In the genomic region with DNA sequence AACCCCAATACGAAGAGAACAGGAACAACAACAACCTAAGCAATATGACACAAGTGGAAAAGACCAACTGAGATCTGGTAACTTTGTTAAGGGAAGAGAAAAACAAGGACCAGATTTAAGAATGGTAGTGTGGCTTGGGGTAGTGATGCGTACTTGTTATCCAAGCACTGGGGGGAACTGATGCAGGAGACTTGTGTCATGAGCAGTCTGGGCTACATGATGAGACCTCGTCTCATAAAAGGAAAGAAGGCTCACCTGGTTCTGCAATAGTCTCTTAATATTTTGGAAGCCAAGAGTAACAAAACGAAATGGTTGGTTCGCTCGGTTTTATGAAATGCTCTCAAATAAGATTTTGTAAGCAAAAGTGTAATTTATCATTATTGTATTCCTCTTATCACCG, we compare ENCODE assay signal across 8 mouse cellular contexts. TPM values are rescaled to one million over a fixed set of nuclear protein-coding genes. Genes with fewer than 3 reads are reported as not detected.
DNase-seq lines count a peak whose midpoint lies in the region; ATAC-seq and TF ChIP-seq lines count a peak whose summit lies in the region.

No protein-coding gene starts in this region.

- 38% methylated on average over 7 of the region's 7 CpGs for WGBS in heart, embryonic 13.5 days
- WGBS in hindbrain, embryonic 11.5 days, result 41% methylated on average over 7 of the region's 7 CpGs
- WGBS in midbrain, embryonic 10.5 days, result 41% methylated on average over 7 of the region's 7 CpGs

- DNase-seq in heart, adult 8-10 months (ENCODE audit: low spot score), result no peak
- no peak for DNase-seq in G1E (ENCODE audit: low spot score)
- no peak for DNase-seq in hindbrain, embryonic 11.5 days (ENCODE audit: low spot score)
- DNase-seq in midbrain, embryonic 10.5 days (ENCODE audit: low spot score), result no peak
- no peak for DNase-seq in retina, embryonic 14.5 days (ENCODE audit: low spot score)
- no peak for DNase-seq in left cerebral cortex, adult 9 months (ENCODE audit: low spot score in 2 of 2)

- peaks cover 25% of the 10 kb centered on the region for H3K4me1 ChIP-seq in heart, embryonic 13.5 days
- H3K4me1 ChIP-seq in G1E (ENCODE audit: insufficient read depth, low read depth, low read length), result peaks cover 9% of the 10 kb centered on the region
- H3K4me1 ChIP-seq in hindbrain, embryonic 11.5 days (replicated peaks; ENCODE audit: control insufficient read depth, insufficient read depth, low read length), result no peaks in the 10 kb centered on the region
- H3K4me1 ChIP-seq in midbrain, embryonic 10.5 days, result peaks cover 8% of the 10 kb centered on the region

- no peak overlapping the region for H3K27ac ChIP-seq in heart, embryonic 13.5 days (replicated peaks)
- H3K27ac ChIP-seq in hindbrain, embryonic 11.5 days (ENCODE audit: low read depth, low read length), result no peak overlapping the region
- no peak overlapping the region for H3K27ac ChIP-seq in midbrain, embryonic 10.5 days (replicated peaks)

- H3K4me2 ChIP-seq in heart, embryonic 13.5 days, result peak overlapping the region; percentile 80
- H3K4me2 ChIP-seq in hindbrain, embryonic 11.5 days (replicated peaks; ENCODE audit: low read depth, low read length), result peak overlapping the region; percentile 52

- no peaks in the 10 kb centered on the region for H3K9me3 ChIP-seq in heart, embryonic 13.5 days
- no peaks in the 10 kb centered on the region for H3K9me3 ChIP-seq in G1E (replicated peaks)
- no peaks in the 10 kb centered on the region for H3K9me3 ChIP-seq in hindbrain, embryonic 11.5 days (ENCODE audit: control insufficient read depth, low read length)
- H3K9me3 ChIP-seq in midbrain, embryonic 10.5 days (replicated peaks), result no peaks in the 10 kb centered on the region

- TF ChIP-seq CTCF in G1E (IDR thresholded peaks at IDR 0.05; ENCODE audit: low read depth, low read length), result no peak

- peak overlapping the region; percentile 89 for H3K9ac ChIP-seq in heart, embryonic 13.5 days
- H3K9ac ChIP-seq in hindbrain, embryonic 11.5 days (ENCODE audit: low read depth, low read length), result peak overlapping the region; percentile 85

- no peaks in the 10 kb centered on the region for H3K27me3 ChIP-seq in heart, embryonic 13.5 days (replicated peaks)
- H3K27me3 ChIP-seq in G1E (ENCODE audit: insufficient read depth, low read length), result no peaks in the 10 kb centered on the region
- no peaks in the 10 kb centered on the region for H3K27me3 ChIP-seq in hindbrain, embryonic 11.5 days (ENCODE audit: control insufficient read depth, insufficient read depth, low read length)
- H3K27me3 ChIP-seq in midbrain, embryonic 10.5 days (ENCODE audit: low read depth, poor library complexity, severe bottlenecking), result no peaks in the 10 kb centered on the region

- peak overlapping the region; percentile 71 for H3K4me3 ChIP-seq in heart, embryonic 13.5 days
- H3K4me3 ChIP-seq in G1E (ENCODE audit: low read depth, low read length), result peak overlapping the region; percentile 73
- peak overlapping the region; percentile 49 for H3K4me3 ChIP-seq in hindbrain, embryonic 11.5 days (ENCODE audit: low read depth, low read length)
- peak overlapping the region; percentile 70 for H3K4me3 ChIP-seq in midbrain, embryonic 10.5 days

- H3K36me3 ChIP-seq in heart, embryonic 13.5 days, result peaks cover 7% of the 10 kb centered on the region; the same call in 1 of the 2 replicates
- H3K36me3 ChIP-seq in G1E (replicated peaks), result peaks cover 13% of the 10 kb centered on the region
- H3K36me3 ChIP-seq in hindbrain, embryonic 11.5 days (ENCODE audit: control insufficient read depth, insufficient read depth, low read length), result no peaks in the 10 kb centered on the region
- H3K36me3 ChIP-seq in midbrain, embryonic 10.5 days, result no peaks in the 10 kb centered on the region

- no peak for ATAC-seq in heart, embryonic 13.5 days (ENCODE audit: extremely low read depth, insufficient number of reproducible peaks, low FRiP score, low TSS enrichment)
- no peak for ATAC-seq in G1E (ENCODE audit: extremely low read depth, insufficient number of reproducible peaks, low FRiP score, poor library complexity, severe bottlenecking)
- ATAC-seq in hindbrain, embryonic 11.5 days (ENCODE audit: low FRiP score), result no peak
- no peak for ATAC-seq in megakaryocyte-erythroid progenitor cell, adult 5-6 weeks (replicated peaks; ENCODE audit: low FRiP score, low TSS enrichment, poor library complexity, severe bottlenecking)

RNA-seq across cellular contexts. Expression of a gene that starts 25.0 kb away (rescaled TPM):
- 82.4 and 91.0 TPM in 2 replicates for polyA plus RNA-seq in heart, embryonic 13.5 days (2015; fragmentation: Nextera tagmentation; extraction: Ambion mirVana)
- 10 to 100 TPM; 60.7 to 63.9 (median 62.5) TPM for total RNA-seq in heart, adult 8-10 months (2022)
- total RNA-seq in G1E (2014; fragmentation: Nextera tagmentation) (97.7 and 112 TPM in 2 replicates), G1E (2017) (71.9 and 89.2 TPM in 2 replicates)
- 18.8 and 29.6 TPM in 2 replicates for polyA plus RNA-seq in G1E (2012)
- 192 and 212 TPM in 2 replicates for polyA plus RNA-seq in hindbrain, embryonic 11.5 days (2014; fragmentation: Nextera tagmentation; extraction: Ambion mirVana)
- polyA plus RNA-seq in midbrain, embryonic 10.5 days (2016; fragmentation: Nextera tagmentation; extraction: Ambion mirVana), result 98.2 and 105 TPM in 2 replicates
- 35.0 and 46.8 TPM in 2 replicates for total RNA-seq in megakaryocyte-erythroid progenitor cell, adult 5-6 weeks (2014; fragmentation: Nextera tagmentation)
- 50.5 and 53.1 TPM in 2 replicates for total RNA-seq in megakaryocyte-erythroid progenitor cell, adult 5-6 weeks (2017)

RNA-seq across cellular contexts. Expression of a gene that starts 25.9 kb away (rescaled TPM):
- polyA plus RNA-seq in heart, embryonic 13.5 days (2015; fragmentation: Nextera tagmentation; extraction: Ambion mirVana), result 76.8 and 83.0 TPM in 2 replicates
- 10 to 100 TPM; 69.4 to 78.5 (median 76.5) TPM for total RNA-seq in heart, adult 8-10 months (2022)
- total RNA-seq in G1E (2014; fragmentation: Nextera tagmentation) (19.4 and 21.4 TPM in 2 replicates), G1E (2017) (41.9 and 46.0 TPM in 2 replicates)
- 1.3 and 1.7 TPM in 2 replicates for polyA plus RNA-seq in G1E (2012)
- polyA plus RNA-seq in hindbrain, embryonic 11.5 days (2014; fragmentation: Nextera tagmentation; extraction: Ambion mirVana), result 62.9 and 73.1 TPM in 2 replicates
- polyA plus RNA-seq in midbrain, embryonic 10.5 days (2016; fragmentation: Nextera tagmentation; extraction: Ambion mirVana), result 63.2 and 68.9 TPM in 2 replicates
- 50.3 and 57.1 TPM in 2 replicates for total RNA-seq in megakaryocyte-erythroid progenitor cell, adult 5-6 weeks (2014; fragmentation: Nextera tagmentation)
- total RNA-seq in megakaryocyte-erythroid progenitor cell, adult 5-6 weeks (2017), result 93.1 and 138 TPM in 2 replicates

RNA-seq across cellular contexts. Expression of a gene that starts 45.4 kb away (rescaled TPM):
- 23.0 and 23.1 TPM in 2 replicates for polyA plus RNA-seq in heart, embryonic 13.5 days (2015; fragmentation: Nextera tagmentation; extraction: Ambion mirVana)
- 10 to 100 TPM; 14.3 to 19.9 (median 17.6) TPM for total RNA-seq in heart, adult 8-10 months (2022)
- 15.4 and 20.0 TPM in 2 replicates for total RNA-seq in G1E (2014; fragmentation: Nextera tagmentation)
- 21.9 and 22.0 TPM in 2 replicates for total RNA-seq in G1E (2017)
- polyA plus RNA-seq in G1E (2012), result 9.1 and 9.6 TPM in 2 replicates
- 20.6 and 22.8 TPM in 2 replicates for polyA plus RNA-seq in hindbrain, embryonic 11.5 days (2014; fragmentation: Nextera tagmentation; extraction: Ambion mirVana)
- polyA plus RNA-seq in midbrain, embryonic 10.5 days (2016; fragmentation: Nextera tagmentation; extraction: Ambion mirVana), result 22.0 and 22.8 TPM in 2 replicates
- 14.2 and 20.1 TPM in 2 replicates for total RNA-seq in megakaryocyte-erythroid progenitor cell, adult 5-6 weeks (2014; fragmentation: Nextera tagmentation)
- total RNA-seq in megakaryocyte-erythroid progenitor cell, adult 5-6 weeks (2017), result 8.2 and 9.0 TPM in 2 replicates

Comparison
In these comparisons a context has a peak if more than half of its experiments do, and no peak if none do; other contexts are left out.
1. RNA of a gene that starts 25.9 kb away (polyA plus RNA-seq): 76.8 to 83.0 TPM in heart, embryonic 13.5 days, 62.9 to 73.1 TPM in hindbrain, embryonic 11.5 days and 63.2 to 68.9 TPM in midbrain, embryonic 10.5 days; 1.3 to 1.7 TPM in G1E; every median in the first group is over 10 times any median in the second.
2. Peak in every context shown above with its lines, with median percentiles within 50 percentile points of each other: H3K4me3 ChIP-seq.